In the genomic region with DNA sequence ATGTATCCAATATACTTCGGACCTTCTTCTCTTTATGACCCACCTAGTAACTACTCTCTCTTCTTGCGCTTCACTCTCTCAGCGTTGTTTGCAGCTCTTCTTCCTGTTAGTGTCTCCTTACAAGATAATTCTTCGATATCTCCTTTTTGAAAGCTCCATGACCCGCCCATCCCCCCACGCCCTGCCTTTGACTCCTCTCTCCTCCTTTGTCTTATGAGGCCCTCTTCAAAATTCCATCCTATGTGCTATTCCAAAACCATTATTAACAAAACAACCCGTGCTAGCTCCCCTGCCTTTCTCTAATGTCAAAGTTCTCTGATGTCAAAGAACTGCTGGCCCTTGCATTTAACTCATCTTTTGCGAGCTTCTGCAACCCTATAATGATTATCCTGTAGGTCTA, we compare ENCODE assay signal across 21 mouse cellular contexts.
"Had no signal": no experiment of that assay in that cellular context is flagged by ENCODE, and none has a peak within 500 bp of the region (broad histone marks: within the 10 kb centered on the region; RNA-seq: fewer than 3 reads in every experiment).

No protein-coding gene starts in this region.

- H3K9me3 ChIP-seq: heart, embryonic 10.5 days; heart, embryonic 12.5 days; hindbrain, embryonic 10.5 days; hindbrain, embryonic 12.5 days; intestine, embryonic 15.5 days; limb, embryonic 10.5 days; limb, embryonic 12.5 days had no signal

- H3K4me3 ChIP-seq: gastrocnemius, adult 2 months; heart, embryonic 10.5 days; heart, embryonic 12.5 days; hindbrain, embryonic 10.5 days; hindbrain, embryonic 12.5 days; intestine, embryonic 15.5 days; layer of hippocampus, adult 2 months; left cerebral cortex, adult 2 months; limb, embryonic 10.5 days; limb, embryonic 12.5 days had no signal

- H3K27me3 ChIP-seq: heart, embryonic 12.5 days; hindbrain, embryonic 12.5 days; intestine, embryonic 15.5 days; limb, embryonic 12.5 days had no signal

- H3K27ac ChIP-seq: gastrocnemius, adult 2 months; heart, embryonic 10.5 days; hindbrain, embryonic 10.5 days; hindbrain, embryonic 12.5 days; hindbrain, embryonic 14.5 days; intestine, embryonic 15.5 days; layer of hippocampus, adult 2 months; left cerebral cortex, adult 2 months; limb, embryonic 10.5 days; limb, embryonic 12.5 days had no signal

- H3K36me3 ChIP-seq: heart, embryonic 10.5 days; heart, embryonic 12.5 days; hindbrain, embryonic 10.5 days; hindbrain, embryonic 12.5 days; intestine, embryonic 15.5 days; limb, embryonic 10.5 days; limb, embryonic 12.5 days had no signal

- DNase-seq: gastrocnemius, adult 2 months; gastrocnemius, postnatal 10 days; gastrocnemius, postnatal 25 days; heart, adult 18-20 months; heart, postnatal 10 days; heart, postnatal 4 days; kidney, adult 18-20 months; kidney, adult 8-10 months; kidney, postnatal 10 days; kidney, postnatal 25 days; kidney, postnatal 4 days had no signal

- H3K9ac ChIP-seq: heart, embryonic 12.5 days; hindbrain, embryonic 12.5 days; hindbrain, embryonic 14.5 days; intestine, embryonic 15.5 days; limb, embryonic 12.5 days had no signal

- H3K4me1 ChIP-seq: hindbrain, embryonic 12.5 days; intestine, embryonic 15.5 days had no signal
